Mouse (Mus musculus) stomach, embryonic 14.5 days (tissue): ENCODE results near the gene Mrpl46. TPM values are rescaled to one million over a fixed set of nuclear protein-coding genes. Genes with fewer than 3 reads are reported as not detected.

Experiments
- polyA plus RNA-seq: library from polyadenylated mRNA; unstranded; fragments of >200 nt; fragmentation: Nextera tagmentation; extraction: Ambion mirVana; gene quantifications from 2 replicates; pipeline ENCODE4 v1.2.1, GENCODE M21; 2014

Mrpl46 gene
- polyA plus RNA-seq, 1 experiment from 2014 or later = 68.6 TPM

Other genes starting within 250 kb of the Mrpl46 start
- 5.9 and 8.6 TPM in 2 replicates for gene Ntrk3, start 45.5 kb downstream of the Mrpl46 start, polyA plus RNA-seq
- 73.2 and 74.5 TPM in 2 replicates for gene Mrps11, start 412 bp downstream of the Mrpl46 start, polyA plus RNA-seq
- 19.4 and 21.3 TPM in 2 replicates for gene Det1, start 63.7 kb upstream of the Mrpl46 start, polyA plus RNA-seq
- gene Aen, start 112.3 kb upstream of the Mrpl46 start, polyA plus RNA-seq = 32.6 and 34.9 TPM in 2 replicates
- gene Isg20, start 129.9 kb upstream of the Mrpl46 start, polyA plus RNA-seq = 16.0 and 18.3 TPM in 2 replicates